Mouse (Mus musculus) small intestine, adult 2 months (tissue): ENCODE results near the gene Azin2.

Source experiments
- CTCF ChIP-seq: fragments of 200-500 bp; IDR thresholded peaks from 2 replicates; pipeline ENCODE4 v1.5.1; 2012; ENCODE audit warnings: low read depth, mild to moderate bottlenecking, control low read depth, inconsistent platforms, low read length, moderate library complexity, mixed read lengths; ENCODE audit not compliant: insufficient replicate concordance, insufficient read length; ENCODE audit errors: extremely low read depth
- POLR2A ChIP-seq: fragments of 200-500 bp; IDR thresholded peaks from 2 replicates; pipeline ENCODE4 v1.6.1; 2012; ENCODE audit warnings: low read depth, mild to moderate bottlenecking, control low read depth, inconsistent platforms, low read length, moderate library complexity

DNA sequence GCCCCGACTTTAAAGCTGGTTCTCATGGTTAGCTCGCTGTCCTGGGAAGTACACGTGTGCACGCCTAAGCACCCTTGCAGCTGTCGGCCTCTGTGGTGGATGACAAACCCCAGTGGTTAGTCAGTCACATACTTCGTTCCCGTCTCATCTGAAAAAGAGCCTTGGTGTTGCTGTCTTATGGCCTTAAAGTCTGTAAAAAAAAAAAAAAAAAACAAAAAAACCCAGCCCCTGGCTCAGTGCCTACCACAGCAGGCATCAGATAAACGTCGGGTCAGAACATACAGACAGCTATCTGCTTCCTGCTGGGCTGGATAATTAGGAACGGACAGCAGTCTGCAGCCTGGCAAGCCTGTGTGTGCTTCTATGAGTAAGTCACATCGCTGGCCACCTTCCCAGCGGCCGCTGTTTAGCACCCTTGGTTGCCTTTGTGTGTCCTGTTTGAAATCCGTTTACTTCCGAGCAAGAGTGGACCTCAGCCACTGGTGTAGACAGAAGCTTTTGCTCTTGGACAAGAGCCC, 49.4 kb upstream of the Azin2 start:
- TF ChIP-seq POLR2A (no peak), CTCF (no peak)
